15 mouse cellular contexts compared by ENCODE assay signal in genomic region chr10:43651915-43652314, GRCm38 (mm10).
"Had no signal": no experiment of that assay in that cellular context is flagged by ENCODE, and none has a peak within 500 bp of the region (broad histone marks: within the 10 kb centered on the region; RNA-seq: fewer than 3 reads in every experiment).

No protein-coding gene starts in this region.

- H3K27ac ChIP-seq: lung, embryonic 15.5 days; macrophage; midbrain, embryonic 13.5 days; midbrain, embryonic 15.5 days; neural tube, embryonic 12.5 days; stomach, embryonic 15.5 days; stomach, postnatal 0 days had no signal

- H3K4me3 ChIP-seq: lung, embryonic 15.5 days; megakaryocyte, embryonic 14.5 days; midbrain, embryonic 13.5 days; midbrain, embryonic 15.5 days; neural tube, embryonic 12.5 days; stomach, embryonic 15.5 days had no signal

- H3K9ac ChIP-seq: lung, embryonic 15.5 days; midbrain, embryonic 13.5 days; midbrain, embryonic 15.5 days; neural tube, embryonic 12.5 days; stomach, embryonic 15.5 days had no signal

- H3K27me3 ChIP-seq: lung, embryonic 15.5 days; midbrain, embryonic 13.5 days; midbrain, embryonic 15.5 days; neural tube, embryonic 12.5 days; stomach, embryonic 15.5 days had no signal

- H3K4me2 ChIP-seq: lung, embryonic 15.5 days; midbrain, embryonic 11.5 days; midbrain, embryonic 13.5 days; midbrain, embryonic 15.5 days; neural tube, embryonic 12.5 days; stomach, embryonic 15.5 days had no signal

- H3K36me3 ChIP-seq: lung, embryonic 15.5 days; midbrain, embryonic 13.5 days; midbrain, embryonic 15.5 days; neural tube, embryonic 12.5 days; stomach, embryonic 15.5 days had no signal

- H3K9me3 ChIP-seq: lung, embryonic 15.5 days; midbrain, embryonic 13.5 days; midbrain, embryonic 15.5 days; stomach, embryonic 15.5 days had no signal

- ATAC-seq: midbrain, embryonic 13.5 days; midbrain, embryonic 15.5 days had no signal

- H3K4me1 ChIP-seq: midbrain, embryonic 15.5 days; neural tube, embryonic 12.5 days had no signal

- DNase-seq: lung, adult 2 months; lung, postnatal 14 days; right cerebral cortex, postnatal 14 days; thymus, adult 2 months; thymus, postnatal 25 days; thymus, postnatal 4 days had no signal
